ENCODE assay signal across 28 mouse cellular contexts in the genomic region with DNA sequence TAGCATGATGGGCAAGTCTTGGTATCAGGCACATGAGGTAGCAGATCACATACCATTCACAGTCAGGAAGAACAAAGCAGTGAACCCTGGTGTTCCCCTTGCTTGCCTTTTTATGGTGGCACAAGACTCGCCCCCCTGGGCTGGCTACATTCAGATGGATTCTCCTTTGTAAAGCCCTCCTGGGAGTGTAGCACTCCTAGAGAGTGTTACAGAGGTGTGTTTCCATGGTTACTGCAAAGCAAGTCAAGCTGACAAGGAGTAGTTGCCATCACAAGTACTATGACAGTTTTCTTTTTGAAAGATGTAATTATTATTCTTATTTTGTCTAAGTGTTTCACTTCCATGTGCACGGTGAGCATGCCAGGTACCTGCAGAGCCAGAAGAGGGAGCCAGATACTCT.
"Had no signal": no experiment of that assay in that cellular context is flagged by ENCODE, and none has a peak within 500 bp of the region (broad histone marks: within the 10 kb centered on the region; RNA-seq: fewer than 3 reads in every experiment).

No protein-coding gene starts in this region.

- H3K4me3 ChIP-seq: gastrocnemius, adult 2 months; heart, adult 2 months; heart, embryonic 13.5 days; heart, embryonic 15.5 days; hindbrain, embryonic 13.5 days; intestine, embryonic 15.5 days; layer of hippocampus, adult 2 months; left cerebral cortex, adult 2 months; limb, embryonic 10.5 days; limb, embryonic 12.5 days; liver, embryonic 13.5 days; liver, embryonic 15.5 days had no signal

- H3K4me1 ChIP-seq: heart, embryonic 15.5 days; hindbrain, embryonic 13.5 days; intestine, embryonic 15.5 days; limb, embryonic 10.5 days; limb, embryonic 12.5 days had no signal

- H3K36me3 ChIP-seq: heart, embryonic 13.5 days; heart, embryonic 15.5 days; hindbrain, embryonic 13.5 days; intestine, embryonic 15.5 days; limb, embryonic 10.5 days; limb, embryonic 12.5 days; liver, embryonic 13.5 days; liver, embryonic 15.5 days had no signal

- H3K9me3 ChIP-seq: heart, embryonic 15.5 days; intestine, embryonic 15.5 days; limb, embryonic 10.5 days; liver, embryonic 13.5 days; liver, embryonic 15.5 days had no signal

- DNase-seq: gastrocnemius, adult 2 months; gastrocnemius, postnatal 10 days; gastrocnemius, postnatal 25 days; heart, adult 2 months; heart, postnatal 14 days; heart, postnatal 36 days; kidney, adult 18-20 months; kidney, adult 8-10 months; kidney, postnatal 10 days; kidney, postnatal 25 days; kidney, postnatal 4 days; liver; liver, embryonic 13.5 days; liver, postnatal 0 days had no signal

- H3K9ac ChIP-seq: heart, embryonic 13.5 days; heart, embryonic 15.5 days; hindbrain, embryonic 13.5 days; intestine, embryonic 15.5 days; limb, embryonic 12.5 days; liver, embryonic 13.5 days; liver, embryonic 15.5 days; liver, postnatal 0 days had no signal

- ATAC-seq: hindbrain, embryonic 16.5 days; inflammation-experienced regulatory T-cells, adult 6 months; intestine, embryonic 15.5 days; intestine, postnatal 0 days; liver, postnatal 0 days had no signal

- H3K27ac ChIP-seq: gastrocnemius, adult 2 months; heart, adult 2 months; heart, embryonic 13.5 days; heart, embryonic 15.5 days; hindbrain, embryonic 13.5 days; intestine, embryonic 15.5 days; layer of hippocampus, adult 2 months; left cerebral cortex, adult 2 months; limb, embryonic 10.5 days; limb, embryonic 12.5 days; liver, embryonic 13.5 days; liver, embryonic 15.5 days had no signal

- H3K4me2 ChIP-seq: heart, embryonic 11.5 days; heart, embryonic 13.5 days; heart, embryonic 15.5 days; hindbrain, embryonic 13.5 days; intestine, embryonic 15.5 days; limb, embryonic 12.5 days; liver, embryonic 11.5 days; liver, embryonic 13.5 days; liver, embryonic 15.5 days had no signal

- H3K27me3 ChIP-seq: heart, embryonic 13.5 days; heart, embryonic 15.5 days; hindbrain, embryonic 13.5 days; intestine, embryonic 15.5 days; limb, embryonic 12.5 days; liver, embryonic 13.5 days; liver, embryonic 15.5 days had no signal
